Comparison of ENCODE assay signal across 8 mouse cellular contexts in genomic region chr4:57904211-57904610, GRCm38 (mm10). TPM values are rescaled to one million over a fixed set of nuclear protein-coding genes. Genes with fewer than 3 reads are reported as not detected.
DNase-seq lines count a peak whose midpoint lies in the region; ATAC-seq and TF ChIP-seq lines count a peak whose summit lies in the region.

No protein-coding gene starts in this region.

- H3K9me3 ChIP-seq in heart, postnatal 0 days (replicated peaks; ENCODE audit: control insufficient read depth, low read length) = no peaks in the 10 kb centered on the region
- no peaks in the 10 kb centered on the region for H3K9me3 ChIP-seq in lung, embryonic 15.5 days

- peak; percentile 62; the same call in 1 of the 2 replicates for ATAC-seq in heart, postnatal 0 days (ENCODE audit: insufficient read depth, low read depth)
- ATAC-seq in lung, embryonic 15.5 days (ENCODE audit: borderline replicate concordance, extremely low read depth, low FRiP score, low TSS enrichment) = no peak
- ATAC-seq in neutrophil, adult 5-6 weeks (ENCODE audit: extremely low read depth, insufficient number of reproducible peaks, low FRiP score, poor library complexity, severe bottlenecking) = peak; percentile 77

- no peak overlapping the region for H3K4me2 ChIP-seq in heart, postnatal 0 days (ENCODE audit: low read depth, low read length)
- peak overlapping the region; percentile 19 for H3K4me2 ChIP-seq in lung, embryonic 15.5 days

- DNase-seq in CD4-positive, CD25-positive, alpha-beta regulatory T cell, adult 2 months (ENCODE audit: low read depth, low spot score) = peak; percentile 82
- peak; percentile 74 for DNase-seq in ZHBTc4 (ENCODE audit: low read depth, low spot score)
- peak; percentile 51 for DNase-seq in embryo, embryonic 11.5 days (ENCODE audit: low read depth, low spot score)
- DNase-seq in heart, postnatal 0 days (ENCODE audit: low spot score) = peak; percentile 45
- DNase-seq in kidney, postnatal 14 days = peak; percentile 73
- peak; percentile 45 to 83 for DNase-seq in thymus, postnatal 10 days (ENCODE audit: low spot score in 2 of 2)

- no peak for TF ChIP-seq EP300 in heart, postnatal 0 days (IDR thresholded peaks at IDR 0.05; ENCODE audit: low read depth)

- H3K27ac ChIP-seq in heart, postnatal 0 days (ENCODE audit: low read depth) = no peak overlapping the region
- H3K27ac ChIP-seq in lung, embryonic 15.5 days = no peak overlapping the region

- no peaks in the 10 kb centered on the region for H3K4me1 ChIP-seq in heart, postnatal 0 days (ENCODE audit: control insufficient read depth, insufficient read depth)
- H3K4me1 ChIP-seq in lung, embryonic 15.5 days = peaks cover 10% of the 10 kb centered on the region

- no peak overlapping the region for H3K4me3 ChIP-seq in heart, postnatal 0 days (ENCODE audit: low read depth, low read length)
- no peak overlapping the region for H3K4me3 ChIP-seq in lung, embryonic 15.5 days

- 5% methylated on average over 5 of the region's 5 CpGs for WGBS in heart, postnatal 0 days
- WGBS in lung, embryonic 15.5 days = 9% methylated on average over 5 of the region's 5 CpGs

- no peaks in the 10 kb centered on the region for H3K27me3 ChIP-seq in heart, postnatal 0 days (ENCODE audit: control insufficient read depth, insufficient read depth, low read length)
- no peaks in the 10 kb centered on the region for H3K27me3 ChIP-seq in lung, embryonic 15.5 days

- peak; percentile 92 for TF ChIP-seq CTCF in heart, postnatal 0 days (IDR thresholded peaks at IDR 0.05; ENCODE audit: low read depth)

- H3K36me3 ChIP-seq in heart, postnatal 0 days (replicated peaks; ENCODE audit: control insufficient read depth, insufficient read depth, low read length) = no peaks in the 10 kb centered on the region
- H3K36me3 ChIP-seq in lung, embryonic 15.5 days = no peaks in the 10 kb centered on the region

- H3K9ac ChIP-seq in heart, postnatal 0 days (replicated peaks; ENCODE audit: low read depth, low read length) = no peak overlapping the region
- H3K9ac ChIP-seq in lung, embryonic 15.5 days = no peak overlapping the region

RNA-seq across cellular contexts. Expression of gene D630039A03Rik, which starts 11.9 kb away (rescaled TPM):
- not detected in 2 replicates for total RNA-seq in heart, postnatal 0 days (2014; rRNA removed; ENCODE audit: low replicate concordance)
- 0.08 and 0.10 TPM in 2 replicates for polyA plus RNA-seq in heart, postnatal 0 days (2015; fragmentation: Nextera tagmentation; extraction: Ambion mirVana)
- 2.7 and 3.0 TPM in 2 replicates for polyA plus RNA-seq in lung, embryonic 15.5 days (2015; fragmentation: Nextera tagmentation; extraction: Ambion mirVana)
- not detected in 2 replicates for total RNA-seq in neutrophil, adult 5-6 weeks (2017)

RNA-seq across cellular contexts. Expression of gene Txn1, which starts 52.0 kb away (rescaled TPM):
- total RNA-seq in heart, postnatal 0 days (2014; rRNA removed; ENCODE audit: low replicate concordance) = 85.8 and 104 TPM in 2 replicates
- polyA plus RNA-seq in heart, postnatal 0 days (2015; fragmentation: Nextera tagmentation; extraction: Ambion mirVana) = 243 and 248 TPM in 2 replicates
- polyA plus RNA-seq in lung, embryonic 15.5 days (2015; fragmentation: Nextera tagmentation; extraction: Ambion mirVana) = 445 and 492 TPM in 2 replicates
- total RNA-seq in neutrophil, adult 5-6 weeks (2017) = 226 and 227 TPM in 2 replicates
